Mouse (Mus musculus) adrenal gland, postnatal 10 days (tissue): Measurements from ENCODE around the gene C1qtnf12. TPM values are rescaled to one million over a fixed set of nuclear protein-coding genes. Genes with fewer than 3 reads are reported as not detected.

ENCODE experiments used
- DNase-seq: peaks from one replicate; pipeline ENCODE4 v3.0.0; 2021; ENCODE audit warnings: mixed read lengths
- total RNA-seq, 2 experiments: library from RNA; stranded (reverse); gene quantifications; 2 replicates each; pipeline ENCODE4 v1.2.3; 2021

The C1qtnf12 gene
- total RNA-seq, 2 experiments from 2014 or later: 117 to 132 TPM

DNA sequence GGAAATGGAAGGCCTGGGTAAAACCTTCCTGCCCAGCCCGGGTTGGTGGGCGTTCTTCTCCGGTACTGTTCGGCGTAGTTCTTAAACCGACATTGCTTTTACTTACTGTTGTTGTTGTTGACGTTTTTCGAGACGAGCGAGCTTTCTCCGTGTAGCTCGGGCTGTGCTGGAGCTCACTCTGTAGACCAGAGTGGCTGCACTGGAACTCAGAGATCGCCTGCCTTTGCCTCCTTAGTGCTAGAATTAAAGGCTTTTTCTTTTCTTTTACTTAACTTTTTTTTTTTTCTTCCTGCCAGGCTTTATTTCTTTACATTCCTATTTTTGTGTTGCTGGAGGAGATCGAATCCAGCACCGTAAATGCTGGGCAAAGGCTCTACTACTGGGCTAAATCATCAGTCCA lies 31.5 kb downstream of the C1qtnf12 start:
- DNase-seq: no peak

DNA sequence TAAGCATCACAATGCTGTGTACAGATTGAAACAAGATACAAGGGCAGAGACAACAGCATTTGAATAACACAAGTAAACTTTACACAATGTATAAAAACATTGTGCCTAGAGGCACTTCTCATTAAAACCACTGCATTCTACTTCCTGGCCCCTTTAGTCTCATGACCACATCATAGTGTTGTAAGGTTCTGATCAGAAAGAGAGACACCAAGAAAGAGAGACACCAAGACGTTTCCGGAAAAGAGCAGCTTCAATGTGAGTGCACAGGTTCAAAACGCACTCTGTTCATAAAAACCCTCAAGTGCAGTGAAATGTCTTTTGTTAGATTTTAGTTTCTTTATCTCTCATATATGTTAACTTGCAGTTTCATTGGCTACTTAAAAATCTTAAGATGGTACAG lies 42.0 kb downstream of the C1qtnf12 start:
- no peak for DNase-seq

- DNase-seq: no peak
Observed at GRCm38 (mm10) chr4:156008369-156008768, 46.3 kb downstream of the C1qtnf12 start.

- DNase-seq: no peak
Observed at GRCm38 (mm10) chr4:156013637-156014036, 51.5 kb downstream of the C1qtnf12 start, which contains the start of gene Tnfrsf4. Gene Tnfrsf4 (plus strand): TSS chr4:156013843.

- DNase-seq: peak; percentile 30
Observed at GRCm38 (mm10) chr4:156014436-156014835, 52.3 kb downstream of the C1qtnf12 start.

Other genes with a start within 250 kb of the C1qtnf12 start
- gene Tmem240, start 227.5 kb upstream of the C1qtnf12 start, total RNA-seq: 1 to 10 TPM in 1 of 2 experiments, under 1 TPM in 1; 0.81 to 1.4 TPM
- 100 to 1,000 TPM; 118 to 141 TPM for gene Atad3a, start 201.2 kb upstream of the C1qtnf12 start, total RNA-seq
- gene Vwa1, start 187.6 kb upstream of the C1qtnf12 start, total RNA-seq: 1 to 10 TPM; 6.6 to 7.9 TPM
- 1 to 10 TPM in 1 of 2 experiments, under 1 TPM in 1; 0.54 to 1.4 TPM for gene Tmem88b, start 176.4 kb upstream of the C1qtnf12 start, total RNA-seq
- not detected for gene Ankrd65, start 171.9 kb upstream of the C1qtnf12 start, total RNA-seq
- 100 to 1,000 TPM; 149 to 168 TPM for gene Mrpl20, start 159.4 kb upstream of the C1qtnf12 start, total RNA-seq
- gene Ccnl2, start 149.8 kb upstream of the C1qtnf12 start, total RNA-seq: 100 to 1,000 TPM in 1 of 2 experiments, 10 to 100 TPM in 1; 82.7 to 124 TPM
- gene Aurkaip1, start 131.0 kb upstream of the C1qtnf12 start, total RNA-seq: 100 to 1,000 TPM; 146 to 149 TPM
- gene Mxra8, start 122.6 kb upstream of the C1qtnf12 start, total RNA-seq: 10 to 100 TPM; 56.6 to 59.6 TPM
- 10 to 100 TPM; 58.2 to 59.0 TPM for gene Dvl1, start 114.9 kb upstream of the C1qtnf12 start, total RNA-seq
- gene Tas1r3, start 99.0 kb upstream of the C1qtnf12 start, total RNA-seq: under 1 TPM; 0.36 to 0.45 TPM
- 10 to 100 TPM; 17.6 to 18.4 TPM for gene Cptp, start 92.9 kb upstream of the C1qtnf12 start, total RNA-seq
- 10 to 100 TPM; 29.0 to 29.3 TPM for gene Ints11, start 92.8 kb upstream of the C1qtnf12 start, total RNA-seq
- 10 to 100 TPM; 27.9 to 39.0 TPM for gene Pusl1, start 70.5 kb upstream of the C1qtnf12 start, total RNA-seq
- gene Acap3, start 70.5 kb upstream of the C1qtnf12 start, total RNA-seq: 10 to 100 TPM; 16.9 to 29.4 TPM
- gene Ube2j2, start 18.5 kb upstream of the C1qtnf12 start, total RNA-seq: 10 to 100 TPM; 72.3 to 73.4 TPM
- 1 to 10 TPM; 5.7 to 6.1 TPM for gene B3galt6, start 30.3 kb downstream of the C1qtnf12 start, total RNA-seq
- gene Sdf4, start 30.6 kb downstream of the C1qtnf12 start, total RNA-seq: 100 to 1,000 TPM; 184 to 191 TPM
- 1 to 10 TPM; 1.9 TPM for gene Tnfrsf4, start 51.5 kb downstream of the C1qtnf12 start, total RNA-seq
- under 1 TPM; 0.51 to 0.66 TPM for gene Tnfrsf18, start 63.8 kb downstream of the C1qtnf12 start, total RNA-seq
- under 1 TPM; 0.27 to 0.67 TPM for gene Ttll10, start 97.1 kb downstream of the C1qtnf12 start, total RNA-seq
- 10 to 100 TPM; 10.6 to 13.8 TPM for gene 9430015G10Rik, start 147.7 kb downstream of the C1qtnf12 start, total RNA-seq
- gene Rnf223, start 168.2 kb downstream of the C1qtnf12 start, total RNA-seq: under 1 TPM; 0.09 to 0.15 TPM
- 10 to 100 TPM; 59.6 to 82.4 TPM for gene Agrn, start 235.2 kb downstream of the C1qtnf12 start, total RNA-seq
- 1 to 10 TPM; 1.6 to 2.2 TPM for gene Isg15, start 238.5 kb downstream of the C1qtnf12 start, total RNA-seq
- gene AW011738, start 241.0 kb downstream of the C1qtnf12 start, total RNA-seq: 1 to 10 TPM; 2.6 to 3.5 TPM